Mouse (Mus musculus) brain, embryonic 14.5 days (tissue): ENCODE measurements around the gene Atp8a1.

Experiments used
- CTCF ChIP-seq: fragments of 200-500 bp; IDR thresholded peaks from 2 replicates; pipeline ENCODE4 v1.5.1; 2012; ENCODE audit warnings: inconsistent platforms, mild to moderate bottlenecking, moderate library complexity, borderline replicate concordance; ENCODE audit not compliant: insufficient read depth, insufficient read length; ENCODE audit errors: extremely low read depth
- POLR2A ChIP-seq: fragments of 200-500 bp; IDR thresholded peaks from 2 replicates; pipeline ENCODE4 v1.6.1; 2012; ENCODE audit warnings: mild to moderate bottlenecking, inconsistent platforms, borderline replicate concordance; ENCODE audit not compliant: poor library complexity, insufficient read depth, insufficient read length, severe bottlenecking; ENCODE audit errors: extremely low read depth

DNA sequence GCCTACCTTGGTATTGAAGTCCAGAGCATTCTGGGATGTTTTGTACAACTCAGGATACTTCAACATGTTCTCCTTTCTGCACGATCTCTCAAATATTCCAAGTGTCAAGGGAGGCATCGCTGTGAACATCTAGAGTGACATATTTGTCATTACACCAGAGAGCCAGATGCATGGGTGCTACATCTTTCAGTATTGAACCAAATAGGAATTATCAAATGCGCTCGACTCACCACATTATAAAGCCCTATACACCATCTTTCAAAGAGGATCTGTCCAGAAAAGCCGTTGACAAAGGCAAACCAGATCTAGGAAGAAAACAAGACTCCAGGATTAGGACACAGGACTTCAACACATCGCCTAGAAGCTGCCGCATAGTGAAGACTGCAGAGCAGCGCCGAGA, 187.4 kb downstream of the Atp8a1 start:
- TF ChIP-seq CTCF (no peak), POLR2A (no peak)
